Mouse (Mus musculus): ENCODE measurements at regions not wholly inside any gene's neighbourhood (a gene's known extent, or its start where the extent isn't known, plus 50 kb on each side); places are given as distances from the start of the nearest gene placed in this dataset.
A peak's percentile ranks its signal among the peaks of the same experiment; 100 is the strongest.
"Not testable (repeated sequence)": the region's sequence is repeated elsewhere in the genome, so short reads cannot be mapped to it uniquely, and the experiment has no call there.

DNA sequence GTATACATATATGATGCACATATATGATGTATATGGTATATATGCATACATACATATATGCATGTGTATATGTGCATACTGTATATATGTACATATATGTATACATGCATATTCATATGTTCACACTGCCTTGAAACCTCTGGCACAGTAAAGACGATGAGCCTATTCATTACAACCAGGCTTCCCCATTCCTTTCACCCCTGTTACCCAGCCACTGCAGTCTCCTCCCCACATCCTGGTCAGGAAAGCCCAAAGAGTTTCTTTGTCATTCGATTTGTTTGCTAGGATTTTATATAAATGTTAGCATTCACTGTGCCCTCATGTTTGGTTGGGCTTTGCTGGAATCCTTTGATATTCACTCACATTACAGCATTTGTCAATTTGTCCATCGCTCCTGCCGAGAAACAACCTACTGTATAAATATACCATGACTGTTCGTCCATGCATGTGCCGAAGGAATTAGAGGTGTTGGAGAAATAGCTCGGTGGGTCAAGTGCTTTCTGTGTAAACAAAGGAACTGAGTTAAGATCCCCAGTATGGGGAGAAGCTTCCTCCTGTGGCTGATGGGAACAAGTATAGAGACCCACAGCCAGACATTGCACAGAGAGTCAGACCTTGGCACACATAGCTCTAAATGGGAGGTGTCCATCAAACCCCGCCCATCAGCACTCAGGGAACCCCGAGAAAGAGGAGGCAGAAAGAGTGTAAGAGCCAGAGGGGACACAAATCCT, 81.0 kb upstream of the Dars start:
- Histone ChIP-seq H3K9me3 (no peaks in the 10 kb centered on the region), H3K4me2 (no peak overlapping the region), H3K36me3 (no peaks in the 10 kb centered on the region), H3K27me3 (no peaks in the 10 kb centered on the region), H3K4me3 (no peak overlapping the region), H3K27ac (no peak overlapping the region), H3K4me1 (no peaks in the 10 kb centered on the region), H3K9ac (no peak overlapping the region)
- 74% methylated on average over 9 of the region's 9 CpGs for WGBS
- ATAC-seq (ENCODE audit: insufficient number of reproducible peaks, low FRiP score, low TSS enrichment, low read depth) = no peak

DNA sequence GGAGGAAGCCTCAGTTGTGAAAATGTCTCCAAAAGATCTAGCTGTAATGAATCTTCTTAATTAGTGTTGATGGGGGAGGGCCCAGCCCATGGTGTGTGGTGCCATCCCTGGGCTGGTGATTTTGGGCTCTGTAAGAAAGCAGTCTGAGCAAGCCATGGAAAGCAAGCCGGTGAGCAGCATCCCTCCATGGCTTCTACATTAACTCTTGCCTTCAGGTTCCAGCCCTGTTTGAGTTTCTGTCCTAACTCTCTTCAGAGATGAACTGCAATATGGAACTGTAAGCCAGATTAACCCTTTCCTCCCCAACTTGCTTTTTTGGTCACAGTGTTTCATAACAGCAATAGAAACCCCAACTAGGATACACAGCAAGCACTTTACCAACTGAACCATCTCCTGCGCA, 75.1 kb upstream of the Dars start:
- WGBS = 100% methylated on average over 2 of the region's 2 CpGs
- no peaks in the 10 kb centered on the region for H3K27me3 ChIP-seq
- H3K27ac ChIP-seq = no peak overlapping the region
- H3K4me3 ChIP-seq = no peak overlapping the region
- no peak overlapping the region for H3K4me2 ChIP-seq
- ATAC-seq (ENCODE audit: insufficient number of reproducible peaks, low FRiP score, low TSS enrichment, low read depth) = no peak
- no peaks in the 10 kb centered on the region for H3K9me3 ChIP-seq
- H3K4me1 ChIP-seq = no peaks in the 10 kb centered on the region
- H3K9ac ChIP-seq = no peak overlapping the region
- no peaks in the 10 kb centered on the region for H3K36me3 ChIP-seq

- H3K27me3 ChIP-seq; H3K4me3 ChIP-seq; ATAC-seq (ENCODE audit: insufficient number of reproducible peaks, low FRiP score, low TSS enrichment, low read depth); H3K9me3 ChIP-seq; H3K36me3 ChIP-seq; H3K27ac ChIP-seq; H3K4me1 ChIP-seq; H3K4me2 ChIP-seq; H3K9ac ChIP-seq: not testable (repeated sequence)
- 84% methylated on average over 4 of the region's 4 CpGs for WGBS
Observed at GRCm38 (mm10) chr1:128487181-128487580, 70.0 kb upstream of the Dars start.

- Histone ChIP-seq H3K36me3 (no peaks in the 10 kb centered on the region), H3K4me3 (no peak overlapping the region), H3K9me3 (no peaks in the 10 kb centered on the region), H3K27ac (no peak overlapping the region), H3K27me3 (no peaks in the 10 kb centered on the region), H3K4me1 (no peaks in the 10 kb centered on the region), H3K9ac (no peak overlapping the region), H3K4me2 (no peak overlapping the region)
- 77% methylated on average over 6 of the region's 6 CpGs for WGBS
- ATAC-seq (ENCODE audit: insufficient number of reproducible peaks, low FRiP score, low TSS enrichment, low read depth) = no peak
Observed at GRCm38 (mm10) chr1:128478376-128478775, 61.2 kb upstream of the Dars start.

- no peaks in the 10 kb centered on the region for H3K9me3 ChIP-seq
- H3K4me2 ChIP-seq = no peak overlapping the region
- no peaks in the 10 kb centered on the region for H3K36me3 ChIP-seq
- H3K4me1 ChIP-seq = peaks cover 4% of the 10 kb centered on the region
- ATAC-seq (ENCODE audit: insufficient number of reproducible peaks, low FRiP score, low TSS enrichment, low read depth) = no peak
- no peak overlapping the region for H3K27ac ChIP-seq
- H3K4me3 ChIP-seq = no peak overlapping the region
- no peak overlapping the region for H3K9ac ChIP-seq
- 79% methylated on average over 2 of the region's 2 CpGs for WGBS
- no peaks in the 10 kb centered on the region for H3K27me3 ChIP-seq
Observed at GRCm38 (mm10) chr1:128477653-128478052, 60.5 kb upstream of the Dars start.

- H3K9me3 ChIP-seq = no peaks in the 10 kb centered on the region
- H3K4me2 ChIP-seq = peak overlapping the region; percentile 52
- no peaks in the 10 kb centered on the region for H3K36me3 ChIP-seq
- WGBS = 12% methylated on average over 15 of the region's 15 CpGs
- peak overlapping the region; percentile 27; the same call in 1 of the 2 replicates for H3K27ac ChIP-seq
- 0 out of 2 replicates have a peak, but pooled peaks have one; percentile 30 for ATAC-seq (ENCODE audit: insufficient number of reproducible peaks, low FRiP score, low TSS enrichment, low read depth)
- peak overlapping the region; percentile 27 for H3K4me3 ChIP-seq
- H3K9ac ChIP-seq = no peak overlapping the region
- H3K27me3 ChIP-seq = no peaks in the 10 kb centered on the region; the same call in 1 of the 2 replicates
- H3K4me1 ChIP-seq = peaks cover 13% of the 10 kb centered on the region
Observed at GRCm38 (mm10) chr1:128472713-128473230, 55.6 kb upstream of the Dars start.

GRCm38 (mm10) chr1:128472022-128472712, 55.0 kb upstream of the Dars start:
- no peaks in the 10 kb centered on the region; the same call in 1 of the 2 replicates for H3K27me3 ChIP-seq
- no peaks in the 10 kb centered on the region for H3K36me3 ChIP-seq
- H3K27ac ChIP-seq = peak overlapping the region; percentile 27; the same call in 1 of the 2 replicates
- no peak overlapping the region for H3K9ac ChIP-seq
- peak; percentile 40; the same call in 1 of the 2 replicates for ATAC-seq (ENCODE audit: insufficient number of reproducible peaks, low FRiP score, low TSS enrichment, low read depth)
- H3K4me2 ChIP-seq = peak overlapping the region; percentile 52
- 2% methylated on average over 20 of the region's 20 CpGs for WGBS
- H3K9me3 ChIP-seq = no peaks in the 10 kb centered on the region
- H3K4me1 ChIP-seq = peaks cover 13% of the 10 kb centered on the region
- H3K4me3 ChIP-seq = peak overlapping the region; percentile 27

GRCm38 (mm10) chr1:128470786-128471185, 53.6 kb upstream of the Dars start:
- WGBS = 64% methylated on average over 2 of the region's 2 CpGs
- H3K27ac ChIP-seq = no peak overlapping the region
- peaks cover 13% of the 10 kb centered on the region for H3K4me1 ChIP-seq
- no peak overlapping the region for H3K4me3 ChIP-seq
- no peaks in the 10 kb centered on the region; the same call in 1 of the 2 replicates for H3K27me3 ChIP-seq
- no peaks in the 10 kb centered on the region for H3K36me3 ChIP-seq
- H3K4me2 ChIP-seq = no peak overlapping the region
- ATAC-seq (ENCODE audit: insufficient number of reproducible peaks, low FRiP score, low TSS enrichment, low read depth) = no peak
- H3K9ac ChIP-seq = no peak overlapping the region
- H3K9me3 ChIP-seq = no peaks in the 10 kb centered on the region

- H3K27ac ChIP-seq = no peak overlapping the region
- H3K36me3 ChIP-seq = no peaks in the 10 kb centered on the region
- H3K27me3 ChIP-seq = no peaks in the 10 kb centered on the region; the same call in 1 of the 2 replicates
- no peaks in the 10 kb centered on the region for H3K9me3 ChIP-seq
- no peak overlapping the region for H3K9ac ChIP-seq
- no peak overlapping the region for H3K4me2 ChIP-seq
- 86% methylated on average over 7 of the region's 7 CpGs for WGBS
- ATAC-seq (ENCODE audit: insufficient number of reproducible peaks, low FRiP score, low TSS enrichment, low read depth) = no peak
- peaks cover 13% of the 10 kb centered on the region for H3K4me1 ChIP-seq
- H3K4me3 ChIP-seq = no peak overlapping the region
Observed at GRCm38 (mm10) chr1:128469054-128469453, 51.9 kb upstream of the Dars start.
